Mouse (Mus musculus): ENCODE measurements around the gene Gas1.

DNA sequence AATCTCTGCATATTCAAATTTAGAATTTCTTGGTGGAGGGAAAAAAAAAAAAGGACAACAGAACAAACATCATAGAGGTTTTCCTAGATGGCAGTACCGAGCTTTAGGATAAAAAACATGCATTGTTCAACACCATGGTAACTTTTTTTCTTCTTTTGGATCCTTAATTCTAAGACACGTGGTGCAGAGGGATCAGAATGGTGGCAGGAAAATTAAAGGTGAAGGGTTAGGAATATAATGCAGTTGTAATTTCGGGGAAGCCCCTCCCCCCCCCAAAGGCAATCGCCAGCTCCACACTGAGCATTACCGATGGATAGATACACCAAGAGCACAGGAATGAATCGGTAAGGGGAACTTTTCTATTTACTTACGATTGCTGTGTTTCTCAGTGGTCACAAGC lies 2.2 kb downstream of the Gas1 start:
- TF ChIP-seq EP300 (IDR thresholded peaks at IDR 0.05; ENCODE audit: low read depth) = no peak
- TF ChIP-seq CTCF (IDR thresholded peaks at IDR 0.05; ENCODE audit: low read depth) = no peak
